Mouse (Mus musculus): ENCODE measurements at regions not wholly inside any gene's neighbourhood (a gene's known extent, or its start where the extent isn't known, plus 50 kb on each side); places are given as distances from the start of the nearest gene placed in this dataset.
"Not testable (repeated sequence)": the region's sequence is repeated elsewhere in the genome, so short reads cannot be mapped to it uniquely, and the experiment has no call there.

DNA sequence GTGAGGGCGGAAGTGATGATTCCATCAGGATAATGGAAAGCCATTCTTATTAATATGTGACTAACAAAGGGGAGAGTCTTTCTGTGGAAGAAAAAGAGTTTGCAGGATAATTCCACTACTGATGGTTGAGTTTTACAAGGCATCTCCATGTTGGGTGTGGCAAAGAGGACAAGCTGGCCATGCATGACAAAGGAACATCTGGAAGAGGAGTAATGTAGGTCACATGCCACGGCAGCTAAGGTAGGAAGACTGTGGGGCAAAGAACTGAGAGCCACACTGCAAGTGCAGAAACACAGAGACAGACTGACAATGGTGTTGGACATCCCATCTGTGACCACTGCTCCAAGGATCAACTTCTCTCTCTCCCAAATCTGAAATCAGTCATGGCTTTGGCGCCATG is 196.4 kb upstream of the Gdi2 start:
- no peak for DNase-seq

DNA sequence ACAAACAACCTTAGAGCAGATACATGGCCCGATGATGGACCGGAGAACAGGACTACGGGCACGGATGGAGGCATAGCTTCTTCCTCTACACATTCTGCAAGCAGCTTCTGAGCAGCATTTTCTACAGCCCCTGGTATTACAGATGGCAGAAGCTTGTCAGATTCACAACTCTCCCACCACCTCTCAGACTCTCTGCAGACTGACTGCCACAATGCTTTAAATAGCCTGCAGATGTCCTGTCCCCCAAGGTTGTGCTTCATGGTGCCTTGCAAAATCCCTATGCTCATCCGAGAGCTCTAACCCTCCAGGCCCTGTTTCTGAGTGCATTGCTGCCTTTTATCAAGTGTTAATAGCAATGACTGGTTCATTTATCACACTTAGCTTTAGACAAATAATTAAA is 194.3 kb upstream of the Gdi2 start:
- DNase-seq = no peak

DNA sequence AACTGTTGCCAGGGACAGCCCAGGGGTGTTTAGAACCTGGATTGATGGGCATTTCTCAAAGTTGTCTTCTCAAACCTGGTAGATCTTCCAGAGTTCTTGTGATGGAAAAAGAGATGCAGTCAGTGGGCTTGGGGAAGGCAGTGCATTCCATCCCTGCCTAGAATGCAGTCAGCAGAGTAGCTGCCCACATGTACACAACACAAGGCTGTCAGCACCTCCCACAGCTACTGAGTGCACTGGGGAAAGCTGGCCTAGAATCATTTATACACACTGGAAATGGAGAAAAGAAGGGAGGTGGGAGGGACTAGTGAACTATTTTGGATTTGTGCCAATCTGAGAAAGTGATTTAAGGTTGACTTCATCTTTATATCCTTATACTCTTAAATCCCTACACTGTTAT is 183.0 kb upstream of the Gdi2 start:
- not testable (repeated sequence) for DNase-seq

DNA sequence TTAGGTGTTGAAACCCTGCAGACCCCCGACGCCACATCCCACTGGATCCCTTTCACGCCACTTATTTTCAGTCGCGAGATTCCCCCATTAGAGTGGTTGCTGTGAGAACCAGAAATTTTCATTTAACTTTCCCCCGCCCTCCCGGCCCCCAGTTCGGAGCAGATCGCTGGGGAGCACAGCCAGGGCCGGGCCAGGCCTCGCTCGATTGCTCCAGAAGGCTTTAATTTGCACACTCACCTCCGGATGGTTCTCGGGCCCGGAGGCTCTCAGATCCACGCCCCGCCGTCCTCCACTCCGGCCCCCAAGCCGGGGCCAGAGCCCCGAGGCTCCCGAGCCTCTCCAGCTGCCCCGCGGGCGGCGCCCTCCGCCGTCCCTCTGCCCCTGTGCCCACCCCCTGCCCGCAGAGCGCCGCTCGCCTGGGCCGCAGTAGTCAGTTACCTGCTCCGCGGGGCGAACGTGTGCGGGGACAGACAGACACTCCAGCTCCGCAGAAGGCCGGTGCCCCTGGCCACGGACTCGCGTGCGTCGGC is 179.7 kb upstream of the Gdi2 start:
- peak; percentile 2 for DNase-seq

DNA sequence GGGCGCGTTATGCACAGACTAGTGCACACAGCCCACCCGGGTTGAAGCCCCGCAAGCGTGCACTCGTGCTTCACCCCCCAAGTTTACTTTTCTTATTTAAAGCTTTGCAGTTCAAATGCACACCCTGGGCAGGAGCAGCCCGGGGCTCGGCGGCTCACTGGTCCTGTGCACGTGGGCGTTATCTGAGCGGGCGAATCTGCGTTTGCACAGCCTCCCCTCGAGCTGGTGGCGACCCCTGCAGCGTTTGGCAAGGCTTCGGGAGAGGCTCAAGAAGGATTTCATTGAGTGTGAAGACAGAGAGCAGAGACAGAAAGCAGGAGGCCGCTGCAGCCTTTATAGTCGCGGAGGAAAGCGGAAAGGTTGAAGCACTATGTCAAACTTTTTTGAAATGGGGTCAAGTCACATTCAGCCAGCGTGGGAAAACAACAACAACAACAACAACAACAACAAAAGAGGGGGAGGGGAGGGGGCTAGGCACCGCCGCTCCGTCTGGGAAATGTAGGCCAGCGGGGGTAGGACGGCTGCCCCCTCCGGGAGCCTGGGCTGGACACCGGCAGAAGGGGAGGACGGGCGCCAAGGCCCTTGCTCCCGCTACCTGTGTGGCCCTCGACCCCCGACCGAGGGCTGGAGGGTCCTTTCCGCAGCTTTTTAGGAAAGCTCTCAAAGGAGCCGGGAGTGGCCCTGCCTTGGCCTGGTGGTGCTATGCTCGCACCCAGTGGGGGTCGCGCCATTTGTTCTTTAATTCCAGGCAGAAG is 178.7 kb upstream of the Gdi2 start:
- DNase-seq = peak; percentile 4

DNA sequence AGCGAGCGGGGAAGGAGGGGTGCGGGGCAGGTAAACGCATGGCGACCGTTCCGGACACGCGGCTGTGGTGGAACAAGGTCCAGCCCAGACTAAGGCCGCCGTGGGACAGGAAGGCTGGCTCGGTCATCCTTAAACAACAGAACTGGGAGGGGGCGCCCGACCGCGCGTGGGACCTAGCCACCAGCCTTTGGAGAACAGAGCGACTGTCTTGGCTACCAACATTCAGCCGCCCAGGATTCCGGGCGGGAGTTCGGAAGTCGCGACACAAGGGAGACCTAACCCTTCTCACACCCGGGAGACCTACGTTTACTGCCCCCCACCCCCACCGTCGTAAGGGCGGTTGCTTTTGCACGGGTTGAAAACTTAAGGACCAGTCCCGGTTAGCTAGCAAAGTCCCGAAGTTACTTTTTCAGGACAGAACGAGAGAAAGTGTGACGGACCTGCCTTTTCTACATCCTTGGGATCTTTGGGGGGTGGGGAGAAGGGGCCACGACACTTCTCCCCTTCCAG is 178.1 kb upstream of the Gdi2 start:
- peak; percentile 27 for DNase-seq

DNA sequence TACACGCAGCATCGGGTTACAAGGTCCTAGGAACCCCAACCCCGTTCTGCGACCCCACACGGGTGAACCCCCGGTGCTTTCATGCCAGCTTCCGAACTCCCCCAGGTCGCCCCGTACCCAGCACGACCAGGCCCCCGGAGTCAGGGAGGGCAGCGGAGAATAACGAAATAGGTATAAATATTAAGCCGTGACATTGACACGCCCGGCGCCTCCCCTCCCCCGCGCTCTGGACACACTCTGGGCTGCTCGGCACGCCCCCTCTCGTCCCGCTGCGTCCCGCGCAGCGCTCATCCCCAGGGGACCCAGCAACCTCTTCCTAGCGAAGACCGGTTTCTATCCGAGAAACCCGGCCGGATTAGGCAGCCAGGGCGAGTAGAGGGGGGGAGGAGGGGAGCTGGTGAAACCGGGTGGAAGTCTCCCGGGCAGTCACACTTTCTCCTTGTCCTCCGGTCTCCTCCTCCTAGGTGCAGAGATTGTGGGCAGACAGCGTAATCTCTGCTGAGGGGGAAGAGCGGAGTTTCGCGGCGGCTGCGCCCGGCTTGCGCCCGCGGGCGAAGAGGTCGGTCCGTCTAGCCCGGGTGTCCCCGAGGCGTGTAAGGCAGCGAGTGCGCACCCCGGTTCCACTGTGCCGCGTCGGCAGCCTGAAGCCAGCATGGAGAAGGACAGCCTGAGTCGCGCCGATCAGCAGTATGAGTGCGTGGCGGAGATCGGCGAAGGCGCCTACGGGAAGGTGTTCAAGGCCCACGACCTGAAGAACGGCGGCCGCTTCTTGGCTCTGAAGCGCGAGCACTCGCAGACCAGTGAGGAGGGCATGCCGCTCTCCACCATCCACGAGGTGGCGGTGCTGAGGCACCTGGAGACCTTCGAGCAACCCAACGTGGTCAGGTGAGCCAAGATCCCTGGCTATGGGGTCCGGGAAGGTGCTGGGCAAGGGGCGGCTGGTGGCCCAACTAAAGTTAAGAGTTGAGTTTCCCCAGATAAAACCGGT is 177.1 kb upstream of the Gdi2 start:
- peak; percentile 61 for DNase-seq

DNA sequence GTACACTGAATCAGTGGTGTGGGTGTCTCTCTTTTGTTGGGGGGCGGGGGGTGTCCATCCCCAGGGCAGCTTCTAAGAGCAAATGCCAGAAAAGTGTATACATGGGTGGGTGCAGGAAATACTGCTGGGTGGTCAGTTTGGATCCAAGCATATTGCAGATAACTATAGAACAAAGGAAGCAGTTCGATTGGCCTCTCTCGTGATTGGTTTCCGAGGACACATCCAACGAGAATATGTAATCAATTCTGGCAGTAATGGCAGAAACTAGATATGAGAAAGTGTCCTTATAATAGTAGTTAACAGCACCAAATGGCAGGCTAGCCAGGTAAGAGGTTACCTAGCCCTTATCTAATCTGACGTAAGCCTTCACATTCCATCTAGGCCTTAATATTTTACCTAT is 165.2 kb upstream of the Gdi2 start:
- no peak for DNase-seq

DNA sequence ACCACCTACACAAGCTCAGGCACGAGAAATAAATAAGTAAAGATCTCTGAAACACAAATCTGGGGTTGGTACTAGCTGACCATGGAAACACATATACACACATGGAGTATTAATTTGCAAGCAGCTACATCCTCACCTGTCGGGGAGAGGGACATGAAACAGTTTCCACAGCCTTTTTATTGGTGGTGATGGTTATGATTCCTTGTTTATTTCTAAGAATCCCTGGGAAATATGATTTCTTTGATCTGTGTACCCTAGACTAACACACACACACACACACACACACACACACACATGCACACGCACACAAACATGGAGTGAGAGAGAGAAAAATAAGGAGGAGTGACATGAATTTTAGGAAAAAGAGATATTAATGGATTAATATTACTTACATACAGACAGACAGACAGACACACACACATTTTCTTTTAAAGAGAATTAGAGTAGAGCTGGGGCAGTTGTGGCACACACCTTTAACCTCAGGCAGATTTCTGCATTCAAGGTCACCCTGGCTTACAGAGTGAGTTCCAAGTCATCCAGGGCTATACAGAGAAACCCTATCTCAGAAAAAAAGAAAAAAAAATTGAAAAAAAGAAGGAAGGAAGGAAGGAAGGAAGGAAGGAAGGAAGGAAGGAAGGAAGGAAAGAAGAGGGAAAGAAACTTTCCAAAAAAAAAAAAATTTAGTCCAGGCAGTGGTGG is 164.2 kb upstream of the Gdi2 start:
- not testable (repeated sequence) for DNase-seq

DNA sequence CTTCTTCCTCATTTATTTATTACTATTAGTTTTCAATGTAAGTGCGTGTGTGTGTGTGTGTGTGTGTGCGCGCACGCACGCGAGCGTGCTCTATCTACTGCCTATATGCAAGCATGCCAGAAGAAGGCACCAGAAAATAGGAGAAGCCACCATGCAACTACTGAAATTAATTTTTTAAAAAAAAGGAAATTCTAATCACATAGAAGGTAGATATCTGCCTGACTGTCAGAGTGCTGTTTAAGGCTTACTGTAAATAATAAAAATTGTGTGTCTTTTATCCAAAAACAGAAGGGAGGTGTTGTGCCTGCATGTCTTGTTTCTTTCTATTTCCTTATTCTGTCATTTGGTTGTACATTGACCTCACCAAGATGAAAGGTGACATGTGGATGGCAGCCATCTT is 163.1 kb upstream of the Gdi2 start:
- no peak for DNase-seq

DNA sequence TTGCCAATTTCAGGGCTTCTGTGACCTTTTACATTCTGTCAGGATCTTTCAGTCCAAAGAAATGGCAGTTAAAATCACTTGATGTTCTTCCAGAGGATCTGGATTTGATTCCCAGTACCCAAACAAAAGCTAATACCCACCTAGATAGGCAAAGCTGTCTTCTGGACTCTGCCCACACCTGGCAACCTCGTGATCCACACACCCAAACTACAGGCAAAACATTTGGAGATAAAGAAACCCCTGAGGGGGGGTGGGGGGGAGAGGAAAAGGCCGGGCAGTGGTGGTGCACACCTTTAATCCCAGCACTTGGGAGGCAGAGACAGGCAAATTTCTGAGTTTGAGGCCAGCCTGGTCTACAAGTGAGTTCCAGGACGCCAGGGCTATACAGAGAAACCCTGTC is 160.1 kb upstream of the Gdi2 start:
- DNase-seq = not testable (repeated sequence)

DNA sequence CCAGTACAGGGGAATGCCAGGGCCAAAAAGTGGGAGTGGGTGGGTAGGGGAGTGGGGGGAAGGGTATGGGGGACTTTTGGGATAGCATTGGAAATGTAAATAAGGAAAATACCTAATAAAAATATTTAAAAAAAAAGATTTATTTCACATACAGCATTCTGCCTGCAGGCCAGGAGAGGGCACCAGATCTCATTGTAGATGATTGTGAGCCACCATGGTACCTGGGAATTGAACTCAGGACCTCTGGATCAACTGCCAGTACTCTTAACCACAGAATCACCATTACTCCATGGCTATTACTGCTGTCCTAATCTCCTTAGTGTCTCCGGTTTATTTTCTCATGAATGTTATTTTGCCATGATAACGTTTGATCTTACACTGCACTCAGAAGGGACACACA is 132.1 kb upstream of the Gdi2 start:
- DNase-seq = not testable (repeated sequence)

DNA sequence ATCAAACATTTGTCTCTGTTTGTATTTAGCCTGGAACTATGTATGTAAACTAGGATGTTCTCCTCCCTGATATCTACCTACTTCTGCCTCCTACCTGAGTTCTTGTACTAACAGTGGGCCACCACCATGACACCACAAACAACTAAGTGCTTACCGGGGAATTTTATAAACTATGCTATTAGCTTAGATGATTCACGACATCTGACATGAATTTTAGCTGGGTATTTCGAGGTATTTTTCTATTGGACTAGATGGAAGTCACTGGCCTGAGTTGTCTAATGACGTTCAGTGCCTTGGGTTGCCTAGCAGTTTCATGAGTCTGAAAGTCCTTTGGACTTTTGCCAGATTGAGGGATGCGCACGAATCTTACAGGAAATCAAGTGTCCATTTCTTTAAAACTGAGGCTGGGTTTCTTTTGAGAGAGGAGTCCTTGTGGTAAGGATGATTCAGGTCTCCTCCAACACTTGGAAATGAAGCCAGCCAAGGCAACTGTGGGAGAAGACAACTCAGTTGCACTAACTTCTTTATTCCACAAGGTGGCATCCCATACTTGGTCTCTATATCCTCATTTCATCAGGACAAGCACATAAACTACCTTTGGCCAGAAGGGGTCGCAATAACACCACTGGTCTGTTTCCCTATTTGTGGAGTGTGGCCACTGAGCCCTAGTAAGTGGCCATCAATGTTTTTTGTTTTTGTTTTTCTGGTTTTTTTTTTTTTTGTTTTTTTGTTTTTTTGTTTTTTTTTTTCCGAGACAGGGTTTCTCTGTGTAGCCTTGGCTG is 131.4 kb upstream of the Gdi2 start:
- peak; percentile 81 for DNase-seq

DNA sequence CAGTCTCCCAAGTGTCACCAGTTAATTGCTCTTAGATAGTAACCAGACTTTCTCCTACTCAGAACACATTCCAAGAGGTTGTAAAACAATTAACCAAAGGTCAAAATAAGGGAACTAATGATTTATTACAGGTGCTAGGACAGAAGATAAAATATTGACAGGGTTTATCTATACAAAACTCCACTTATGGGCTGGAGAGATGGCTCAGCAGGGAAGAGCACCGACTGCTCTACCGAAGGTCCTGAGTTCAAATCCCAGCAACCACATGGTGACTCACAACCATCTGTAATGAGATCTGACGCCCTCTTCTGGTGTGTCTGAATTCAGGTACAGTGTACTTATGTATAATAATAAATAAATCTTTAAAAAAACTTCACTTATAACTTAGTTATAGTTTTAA is 127.6 kb upstream of the Gdi2 start:
- DNase-seq = not testable (repeated sequence)

DNA sequence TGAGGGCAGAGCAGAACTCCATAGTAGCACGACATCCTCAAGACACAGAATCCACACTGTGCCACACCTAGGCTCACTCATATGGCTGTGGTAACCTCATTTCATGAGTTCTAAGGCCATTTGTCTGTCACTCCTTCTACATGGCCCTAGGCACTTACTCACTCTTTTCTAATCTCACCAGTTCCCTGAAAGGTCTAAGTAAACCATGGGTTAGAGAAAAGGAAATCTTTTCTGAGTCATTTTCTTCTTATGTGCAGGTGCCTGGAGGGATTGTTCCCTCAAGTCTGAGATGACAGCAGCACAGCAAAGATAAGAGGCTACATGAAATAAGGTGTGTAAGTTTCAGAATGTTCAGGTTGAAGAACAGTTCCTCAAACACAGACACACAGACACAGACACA is 120.8 kb upstream of the Gdi2 start:
- no peak for DNase-seq

DNA sequence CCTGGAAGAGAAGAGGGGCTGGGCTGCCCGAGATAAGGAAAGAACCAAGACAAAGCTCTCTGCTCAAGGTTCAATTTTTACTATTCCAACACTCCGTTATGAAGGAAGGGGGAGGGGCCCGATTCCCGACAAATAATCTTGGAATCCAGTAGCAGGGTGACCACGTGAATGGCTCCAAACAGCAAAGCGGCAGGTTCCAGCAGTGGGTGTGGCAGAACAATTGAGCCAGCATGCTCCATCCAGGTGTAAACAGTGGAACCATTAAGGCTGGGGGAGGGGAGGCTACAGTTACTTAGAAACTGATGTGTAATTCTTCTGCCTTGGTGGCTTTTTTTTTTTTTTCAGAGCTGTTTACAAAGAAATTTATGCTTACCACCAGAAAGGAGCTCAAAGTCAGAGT is 82.5 kb upstream of the Gdi2 start:
- not testable (repeated sequence) for DNase-seq

DNA sequence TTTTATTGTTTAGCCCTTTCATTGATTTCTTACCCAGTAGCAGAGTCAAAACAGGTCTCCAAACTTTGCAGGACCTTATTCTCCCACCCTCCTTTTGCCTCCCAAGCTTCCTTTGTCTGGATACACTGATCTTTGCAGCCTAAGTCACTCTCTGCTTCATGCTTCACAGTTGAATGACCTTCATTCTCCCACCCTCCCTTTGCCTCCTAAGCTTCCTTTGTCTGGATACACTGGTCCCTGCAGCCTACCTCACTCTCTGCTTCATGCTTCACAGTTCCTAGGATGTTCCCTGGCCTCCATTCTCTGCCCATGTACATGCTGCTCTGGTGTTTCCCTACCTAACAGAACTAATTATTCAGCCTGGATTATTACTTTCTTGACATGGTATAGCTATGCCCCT is 61.0 kb upstream of the Gdi2 start:
- no peak for DNase-seq

DNA sequence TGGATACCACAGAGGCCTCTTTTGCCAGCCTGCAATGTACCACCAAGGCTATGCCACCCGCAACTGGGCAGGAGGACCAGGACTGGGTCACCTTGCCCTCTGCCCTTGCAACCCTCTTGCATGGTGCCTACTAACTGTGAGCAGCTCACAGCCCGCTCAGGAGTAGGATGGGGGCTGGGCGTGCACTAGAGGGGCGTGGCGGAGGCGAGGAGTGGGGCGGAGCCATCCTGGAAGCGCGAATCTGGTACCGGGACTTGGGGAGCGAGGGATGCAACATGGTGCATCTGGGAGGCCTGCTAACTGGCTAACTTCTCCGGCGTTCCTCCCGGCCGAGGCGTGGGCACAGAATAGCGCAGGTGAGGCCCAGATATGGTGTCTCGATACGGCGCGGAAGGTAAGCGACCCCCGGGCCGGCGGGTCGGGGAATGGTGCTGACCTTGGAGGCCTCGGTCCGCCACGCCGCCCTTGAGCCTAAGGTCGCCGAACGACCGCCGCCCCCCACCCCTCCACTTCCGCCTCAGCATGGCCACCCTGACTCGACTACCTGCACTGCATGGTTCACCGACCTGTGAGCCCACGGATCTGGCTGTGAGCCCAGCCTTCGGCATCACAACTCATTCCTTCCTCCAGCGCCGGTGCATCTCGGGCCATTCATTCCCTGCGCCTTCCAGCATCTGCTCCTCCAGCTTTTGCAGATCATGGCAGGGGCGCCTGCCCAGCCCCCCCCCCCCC is 59.7 kb upstream of the Gdi2 start:
- peak; percentile 66 for DNase-seq

All from kidney, postnatal 14 days (tissue).